Mouse (Mus musculus) A20 (cell line): ENCODE measurements around the gene Cand1.

Source experiments
- DNase-seq: peaks from one replicate; pipeline ENCODE4 v3.0.0-alpha.2; 2011; ENCODE audit warnings: low read depth, low spot score

Gene Cand1

DNA sequence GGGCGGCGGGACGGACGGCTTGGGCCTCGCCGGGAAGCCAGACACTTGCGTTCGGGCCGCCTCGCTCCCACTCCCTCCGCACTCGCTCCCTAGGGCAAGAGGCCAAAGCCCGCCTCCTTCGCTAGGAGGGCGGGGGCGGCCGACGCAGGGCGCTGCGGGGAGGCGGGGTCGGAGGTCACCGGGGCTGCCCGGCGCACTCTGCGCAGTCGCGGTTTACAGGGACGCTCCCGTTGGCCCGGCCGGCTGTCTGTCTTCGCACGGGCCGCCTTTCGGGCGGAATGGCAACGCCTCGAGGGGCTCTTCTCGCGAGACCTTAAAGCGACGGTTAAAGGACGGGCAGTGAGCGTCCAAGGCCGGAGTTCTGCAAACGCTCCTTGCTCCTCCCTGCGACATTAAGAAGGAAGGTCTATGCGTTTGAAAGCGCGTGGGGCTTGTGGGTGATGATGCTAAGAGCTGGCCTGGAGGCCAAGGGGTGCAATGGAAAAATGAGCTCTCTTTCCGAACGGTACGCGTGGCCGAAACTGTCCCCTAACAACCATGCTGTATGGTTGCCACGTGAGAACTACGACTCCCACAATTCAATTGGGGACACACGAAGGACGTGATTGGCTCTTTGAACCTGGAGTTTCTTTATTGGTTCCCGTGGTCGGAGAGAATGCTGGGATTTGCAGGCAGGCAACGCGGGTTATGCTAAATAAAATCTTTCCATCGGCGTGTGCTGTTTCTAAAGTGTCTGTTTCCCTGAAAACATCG, at the start of gene Cand1:
TSS of gene Cand1 (minus strand) at position 87 of the 753 bp plus-strand sequence.
- peak; percentile 99 for DNase-seq

GRCm38 (mm10) chr10:119278871-119279270, 39.0 kb upstream of the Cand1 start:
- no peak for DNase-seq

DNA sequence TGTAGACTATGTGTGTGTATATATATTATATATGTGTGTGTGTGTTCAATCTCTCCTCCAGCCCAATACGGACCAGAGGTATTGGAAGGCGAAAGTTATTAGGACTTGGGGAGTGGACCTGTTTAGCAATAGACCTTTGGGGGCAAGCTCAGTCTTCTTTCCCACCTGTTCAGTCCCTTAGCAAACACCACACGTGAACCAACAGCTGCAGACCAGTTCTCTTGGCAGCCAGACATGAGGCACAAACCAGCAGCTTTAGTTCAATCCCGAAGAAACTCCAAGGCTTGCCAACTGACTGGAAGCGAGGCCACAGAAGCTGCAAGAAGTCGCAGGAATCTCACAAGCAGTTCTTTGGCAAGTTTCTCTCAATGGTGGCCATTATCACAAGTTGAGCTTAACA, 34.5 kb upstream of the Cand1 start:
- DNase-seq, result no peak

DNA sequence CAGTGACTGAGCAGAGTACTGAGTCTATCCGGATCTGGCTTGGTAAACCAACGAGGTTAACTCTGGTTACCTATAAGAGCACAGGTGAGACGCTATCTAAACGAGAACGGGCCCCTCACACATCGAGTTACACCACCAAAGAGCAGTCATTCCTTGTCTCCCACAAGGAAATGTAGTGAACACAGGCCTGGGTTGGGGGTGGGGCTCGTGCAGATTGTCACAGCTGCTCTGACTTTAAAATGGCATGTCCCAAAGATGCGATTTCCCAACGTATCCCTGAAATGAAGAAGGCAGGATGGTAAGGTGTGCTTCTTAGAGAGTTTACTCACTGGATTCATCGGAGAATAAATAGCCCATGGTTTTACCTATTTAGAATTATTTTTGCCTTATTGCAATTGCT, 32.7 kb upstream of the Cand1 start:
- DNase-seq, result no peak

GRCm38 (mm10) chr10:119272005-119272404, 32.1 kb upstream of the Cand1 start:
- no peak for DNase-seq

- no peak for DNase-seq
Observed at GRCm38 (mm10) chr10:119271101-119271500, 31.2 kb upstream of the Cand1 start.

- DNase-seq, result no peak
Observed at GRCm38 (mm10) chr10:119270384-119270985, 30.6 kb upstream of the Cand1 start.

GRCm38 (mm10) chr10:119264761-119265160, 24.9 kb upstream of the Cand1 start:
- DNase-seq, result no peak

DNA sequence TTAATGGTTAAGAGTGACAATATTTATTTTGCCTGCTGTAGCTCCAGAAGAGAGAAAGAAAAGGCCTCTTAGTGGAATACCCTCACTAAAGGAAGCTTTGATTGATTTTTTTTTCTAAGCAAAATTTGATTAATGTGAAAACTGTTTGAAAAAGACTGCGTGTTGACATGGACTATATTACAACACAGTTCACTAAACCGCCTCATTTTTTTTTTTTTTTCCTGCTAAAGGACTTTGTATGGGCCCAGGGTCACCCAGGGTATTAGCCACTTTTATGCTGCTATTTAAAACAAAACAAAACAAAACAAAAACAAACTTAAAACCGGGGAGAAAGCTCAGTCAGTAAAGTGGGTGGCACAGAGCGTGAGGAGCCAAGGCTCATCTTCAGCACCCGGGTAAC, 23.0 kb upstream of the Cand1 start:
- no peak for DNase-seq

DNA sequence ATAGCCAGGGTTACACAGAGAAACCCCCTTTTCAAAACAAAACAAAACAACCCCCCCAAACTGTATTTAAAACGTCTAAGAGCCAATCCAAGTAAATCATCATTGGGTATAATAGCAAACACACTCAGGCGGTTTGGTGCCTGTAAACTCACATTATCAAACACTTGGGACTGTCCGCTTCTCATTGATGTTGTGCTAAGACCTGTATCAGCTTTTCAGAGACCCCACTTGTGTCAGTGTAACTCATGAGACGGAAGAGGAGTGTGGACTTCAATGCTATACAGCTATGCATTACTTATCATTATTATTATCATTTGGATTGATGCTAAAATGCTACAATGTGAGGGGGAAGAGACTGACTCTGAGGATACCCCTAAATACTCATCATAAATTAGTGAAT, 18.0 kb upstream of the Cand1 start:
- DNase-seq, result no peak

DNA sequence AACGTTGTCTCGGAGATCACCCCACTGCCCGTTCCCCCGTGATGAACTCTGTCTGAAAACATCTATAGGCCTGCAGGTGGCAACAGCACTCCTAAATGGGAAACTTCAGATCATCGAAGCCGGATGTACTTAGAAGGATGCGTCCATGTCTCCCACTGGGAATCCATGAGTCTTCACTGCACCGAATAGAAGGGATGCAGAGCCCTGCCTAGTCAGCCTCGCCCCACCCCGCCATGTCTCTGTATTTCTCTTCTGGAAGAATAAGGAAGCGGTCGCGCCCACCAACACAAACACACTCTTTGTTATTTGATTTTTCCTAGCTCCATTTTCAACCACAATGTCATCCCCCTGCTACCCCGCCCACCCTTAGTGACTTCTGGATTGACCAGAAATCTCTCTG, 4.3 kb upstream of the Cand1 start:
- no peak for DNase-seq

DNA sequence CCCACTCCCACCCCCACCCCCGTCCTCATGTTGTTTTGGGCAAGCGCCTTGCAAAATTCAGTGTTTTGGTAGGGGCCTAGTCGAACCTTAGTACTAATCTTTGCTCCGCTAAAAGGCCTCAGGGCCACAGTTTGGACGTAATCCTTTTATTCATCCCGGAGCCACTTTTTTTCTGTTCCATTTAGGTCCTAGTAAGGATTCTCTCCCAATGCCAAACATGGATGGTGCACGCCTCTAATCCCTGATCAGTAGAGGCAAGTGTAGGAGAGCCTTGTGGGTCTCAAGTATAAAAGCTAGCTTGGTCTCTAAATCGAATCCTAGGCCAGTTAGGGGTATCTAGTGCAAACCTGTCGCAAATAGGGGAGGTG, 851 bp upstream of the Cand1 start:
- DNase-seq, result no peak

GRCm38 (mm10) chr10:119239633-119239968, 254 bp downstream of the Cand1 start:
- DNase-seq, result no peak

DNA sequence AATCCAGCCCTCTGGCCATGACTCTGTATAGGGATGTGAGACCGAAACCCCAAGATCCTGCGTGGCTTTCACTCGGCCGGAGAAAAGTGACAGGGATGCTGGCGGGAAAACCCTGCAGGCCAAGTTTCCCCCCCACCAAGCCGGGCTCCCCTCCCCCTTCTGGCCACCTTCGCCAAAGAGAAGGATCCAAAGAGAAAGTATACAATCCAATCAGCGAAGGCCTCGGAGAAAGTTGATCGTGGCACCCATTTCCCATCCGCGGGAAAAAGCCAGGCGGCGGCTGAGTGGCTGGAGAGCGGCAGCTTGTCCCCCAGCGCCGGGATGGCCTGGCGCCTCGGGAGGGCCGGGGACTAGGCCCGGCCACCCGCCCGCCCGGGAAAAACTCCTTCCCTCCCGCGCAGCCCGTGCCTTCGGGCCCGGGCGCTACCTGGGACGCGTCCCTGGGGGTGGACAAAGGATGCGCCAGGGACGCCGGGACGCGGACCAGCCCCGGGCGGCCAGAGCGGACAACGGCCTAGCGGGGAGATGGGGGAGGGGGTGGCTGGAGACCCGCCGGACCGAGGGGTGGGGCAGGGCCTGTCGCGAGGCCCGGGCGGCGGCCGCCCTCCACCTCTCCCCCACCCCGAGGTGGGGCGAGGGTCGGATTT, 747 bp downstream of the Cand1 start:
- DNase-seq, result peak; percentile 64

- DNase-seq, result no peak
Observed at GRCm38 (mm10) chr10:119231526-119231925, 8.3 kb downstream of the Cand1 start.

GRCm38 (mm10) chr10:119230703-119231102, 9.2 kb downstream of the Cand1 start:
- no peak for DNase-seq

DNA sequence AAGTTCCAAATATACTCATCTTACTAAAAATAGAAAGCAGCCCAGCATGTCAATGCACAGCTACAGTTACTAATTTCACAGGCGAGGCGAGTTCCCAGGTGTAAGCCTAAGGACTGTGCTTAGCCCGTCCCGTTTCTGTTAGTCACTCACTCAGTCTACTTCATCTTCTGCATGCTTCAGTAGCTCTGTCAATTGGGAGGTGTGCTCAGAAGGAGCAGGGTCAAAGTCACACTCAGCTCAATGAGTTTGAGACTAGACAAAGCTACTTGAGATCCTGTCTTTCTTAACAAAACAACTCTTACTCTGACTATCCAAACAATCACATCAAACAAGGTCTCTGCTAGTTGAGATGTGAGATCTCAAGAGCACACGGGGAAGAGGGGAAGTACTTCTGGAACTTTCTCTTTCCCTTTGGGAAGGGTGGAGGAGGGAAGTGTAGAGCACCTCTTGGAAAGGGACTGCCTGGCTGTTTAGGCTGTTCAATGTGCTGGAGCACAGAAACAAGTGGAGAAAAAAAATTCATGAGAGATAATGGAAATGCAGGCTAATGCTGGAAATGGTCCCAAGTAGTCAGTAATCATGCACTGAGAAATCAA, 9.7 kb downstream of the Cand1 start:
- DNase-seq, result peak; percentile 40

DNA sequence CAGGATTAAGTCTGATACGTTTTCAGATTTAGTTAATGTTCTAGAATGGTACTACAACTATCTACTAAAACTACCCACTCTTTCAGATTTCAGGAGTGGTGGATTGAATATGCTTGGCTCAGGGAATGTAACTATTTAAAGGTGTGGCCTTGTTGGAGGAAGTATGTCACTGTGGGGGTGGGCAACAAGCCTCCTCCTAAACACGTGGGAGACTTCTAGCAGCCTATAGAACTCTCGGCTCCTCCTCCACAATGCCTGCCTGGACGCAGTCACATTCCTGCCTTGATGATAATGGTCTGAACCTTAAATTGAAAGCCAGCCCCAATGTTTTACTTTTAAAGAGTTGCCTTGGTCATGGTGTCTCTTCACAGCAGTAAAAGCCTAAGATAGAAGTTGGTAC, 16.2 kb downstream of the Cand1 start:
- no peak for DNase-seq

DNA sequence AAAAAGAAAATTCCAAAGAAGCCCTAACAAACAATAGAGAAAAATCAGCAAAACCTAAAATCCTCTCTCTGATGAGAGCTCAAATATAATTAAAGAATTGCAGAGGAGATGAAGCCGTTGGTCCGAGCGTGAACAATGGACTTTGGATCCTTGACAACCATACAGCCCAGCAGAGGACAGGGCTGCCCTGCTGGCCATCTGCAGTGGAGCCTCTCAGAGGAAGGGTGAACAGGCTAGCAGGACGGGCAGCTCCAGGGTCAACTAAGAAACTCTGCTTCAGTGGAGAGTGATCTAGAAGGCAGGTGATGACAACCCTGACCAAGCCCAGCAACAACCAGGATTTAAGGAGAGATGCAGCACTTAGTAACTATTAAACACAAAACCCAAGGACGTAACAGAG, 18.2 kb downstream of the Cand1 start:
- no peak for DNase-seq

DNA sequence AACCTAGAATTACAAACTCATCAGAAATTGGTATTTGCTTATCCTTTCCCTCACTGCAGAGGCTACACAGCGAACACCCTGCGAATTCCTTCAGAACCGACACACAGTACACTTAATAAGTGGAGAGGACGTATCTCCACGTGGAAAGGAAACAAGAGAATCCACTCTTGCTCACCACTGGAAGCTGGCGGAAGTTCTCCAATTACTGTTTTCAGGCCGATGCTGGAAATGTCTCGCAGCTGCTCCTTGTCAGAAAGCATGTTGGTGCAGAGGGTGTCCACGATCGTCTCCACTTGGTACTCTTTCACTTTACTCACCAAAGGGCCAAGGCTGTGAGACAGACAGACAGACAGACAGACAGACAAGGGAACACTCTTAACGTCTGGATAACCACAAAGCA, 20.4 kb downstream of the Cand1 start:
- no peak for DNase-seq

- DNase-seq, result no peak
Observed at GRCm38 (mm10) chr10:119218274-119219080, 21.4 kb downstream of the Cand1 start.

DNA sequence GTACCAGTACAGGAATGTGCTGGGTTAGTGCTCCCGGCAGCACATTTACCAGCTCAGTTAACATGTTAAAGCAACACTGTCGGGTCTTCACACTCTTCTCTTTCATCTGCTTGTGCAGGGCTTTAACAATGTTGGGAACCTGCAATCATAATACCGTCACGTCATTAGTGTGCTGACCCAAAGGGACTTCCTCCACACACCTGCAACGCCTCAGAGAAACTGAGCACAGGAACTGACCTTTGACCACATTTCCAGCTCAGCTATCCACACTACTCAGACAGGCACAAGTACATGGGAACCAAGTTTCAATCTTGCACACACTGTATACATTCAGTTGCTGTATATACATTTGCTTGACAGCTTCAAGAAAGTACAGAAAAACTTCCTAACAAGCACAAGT, 27.4 kb downstream of the Cand1 start:
- DNase-seq, result no peak
